Mouse (Mus musculus): ENCODE measurements at regions not wholly inside any gene's neighbourhood (a gene's known extent, or its start where the extent isn't known, plus 50 kb on each side); places are given as distances from the start of the nearest gene placed in this dataset.

GRCm38 (mm10) chr6:117687045-117687444, 153.9 kb upstream of the Zfp637 start:
- Histone ChIP-seq H3K36me3 (ENCODE audit: insufficient read depth, low read length) (no peaks in the 10 kb centered on the region), H3K9ac (replicated peaks; ENCODE audit: low read length, poor library complexity, severe bottlenecking) (no peak overlapping the region), H3K4me2 (ENCODE audit: low read depth, low read length, poor library complexity, severe bottlenecking) (no peak overlapping the region), H3K27ac (ENCODE audit: low read depth, low read length) (no peak overlapping the region), H3K9me3 (ENCODE audit: low read length) (no peaks in the 10 kb centered on the region), H3K27me3 (ENCODE audit: insufficient read depth, low read length) (no peaks in the 10 kb centered on the region), H3K4me1 (ENCODE audit: insufficient read depth, low read length) (no peaks in the 10 kb centered on the region), H3K4me3 (ENCODE audit: low read depth, low read length) (no peak overlapping the region)
- TF ChIP-seq CTCF (IDR thresholded peaks at IDR 0.05), result peak; percentile 48
- ATAC-seq (ENCODE audit: low FRiP score) (no peak), DNase-seq (ENCODE audit: low spot score) (no peak)
- 95% methylated on average over 2 of the region's 2 CpGs for WGBS

- no peak for ATAC-seq (ENCODE audit: low FRiP score)
- Histone ChIP-seq H3K36me3 (ENCODE audit: insufficient read depth, low read length) (no peaks in the 10 kb centered on the region), H3K4me1 (ENCODE audit: insufficient read depth, low read length) (no peaks in the 10 kb centered on the region), H3K4me3 (ENCODE audit: low read depth, low read length) (no peak overlapping the region), H3K4me2 (ENCODE audit: low read depth, low read length, poor library complexity, severe bottlenecking) (no peak overlapping the region), H3K9me3 (ENCODE audit: low read length) (no peaks in the 10 kb centered on the region), H3K27ac (ENCODE audit: low read depth, low read length) (no peak overlapping the region), H3K27me3 (ENCODE audit: insufficient read depth, low read length) (no peaks in the 10 kb centered on the region), H3K9ac (replicated peaks; ENCODE audit: low read length, poor library complexity, severe bottlenecking) (no peak overlapping the region)
- WGBS, result 83% methylated on average over 8 of the region's 8 CpGs
- TF ChIP-seq CTCF (IDR thresholded peaks at IDR 0.05), result no peak
- DNase-seq (ENCODE audit: low spot score), result peak; percentile 38
Observed at GRCm38 (mm10) chr6:117688664-117689178, 152.3 kb upstream of the Zfp637 start.

GRCm38 (mm10) chr6:117700286-117700685, 140.7 kb upstream of the Zfp637 start:
- Histone ChIP-seq H3K27me3 (ENCODE audit: insufficient read depth, low read length) (no peaks in the 10 kb centered on the region), H3K4me1 (ENCODE audit: insufficient read depth, low read length) (no peaks in the 10 kb centered on the region), H3K9ac (replicated peaks; ENCODE audit: low read length, poor library complexity, severe bottlenecking) (no peak overlapping the region), H3K9me3 (ENCODE audit: low read length) (no peaks in the 10 kb centered on the region), H3K36me3 (ENCODE audit: insufficient read depth, low read length) (no peaks in the 10 kb centered on the region), H3K4me3 (ENCODE audit: low read depth, low read length) (no peak overlapping the region), H3K4me2 (ENCODE audit: low read depth, low read length, poor library complexity, severe bottlenecking) (no peak overlapping the region), H3K27ac (ENCODE audit: low read depth, low read length) (no peak overlapping the region)
- ATAC-seq (ENCODE audit: low FRiP score), result no peak
- no peak for TF ChIP-seq CTCF (IDR thresholded peaks at IDR 0.05)
- DNase-seq (ENCODE audit: low spot score), result peak; percentile 52
- WGBS, result 68% methylated on average over 5 of the region's 5 CpGs

GRCm38 (mm10) chr6:117701547-117701946, 139.4 kb upstream of the Zfp637 start:
- Histone ChIP-seq H3K9ac (replicated peaks; ENCODE audit: low read length, poor library complexity, severe bottlenecking) (no peak overlapping the region), H3K4me3 (ENCODE audit: low read depth, low read length) (no peak overlapping the region), H3K27ac (ENCODE audit: low read depth, low read length) (no peak overlapping the region), H3K4me2 (ENCODE audit: low read depth, low read length, poor library complexity, severe bottlenecking) (no peak overlapping the region), H3K36me3 (ENCODE audit: insufficient read depth, low read length) (no peaks in the 10 kb centered on the region), H3K9me3 (ENCODE audit: low read length) (no peaks in the 10 kb centered on the region), H3K4me1 (ENCODE audit: insufficient read depth, low read length) (no peaks in the 10 kb centered on the region), H3K27me3 (ENCODE audit: insufficient read depth, low read length) (no peaks in the 10 kb centered on the region)
- DNase-seq (ENCODE audit: low spot score) (no peak), ATAC-seq (ENCODE audit: low FRiP score) (no peak)
- no peak for TF ChIP-seq CTCF (IDR thresholded peaks at IDR 0.05)
- WGBS, result 85% methylated on average over 5 of the region's 5 CpGs

GRCm38 (mm10) chr6:117706006-117706405, 135.0 kb upstream of the Zfp637 start:
- no peak for TF ChIP-seq CTCF (IDR thresholded peaks at IDR 0.05)
- Histone ChIP-seq H3K9me3 (ENCODE audit: low read length) (no peaks in the 10 kb centered on the region), H3K27me3 (ENCODE audit: insufficient read depth, low read length) (no peaks in the 10 kb centered on the region), H3K4me2 (ENCODE audit: low read depth, low read length, poor library complexity, severe bottlenecking) (no peak overlapping the region), H3K4me1 (ENCODE audit: insufficient read depth, low read length) (no peaks in the 10 kb centered on the region), H3K4me3 (ENCODE audit: low read depth, low read length) (no peak overlapping the region), H3K27ac (ENCODE audit: low read depth, low read length) (no peak overlapping the region), H3K36me3 (ENCODE audit: insufficient read depth, low read length) (no peaks in the 10 kb centered on the region), H3K9ac (replicated peaks; ENCODE audit: low read length, poor library complexity, severe bottlenecking) (no peak overlapping the region)
- ATAC-seq (ENCODE audit: low FRiP score) (no peak), DNase-seq (ENCODE audit: low spot score) (no peak)
- WGBS, result 81% methylated on average over 2 of the region's 2 CpGs

- WGBS, result 72% methylated on average over 3 of the region's 3 CpGs
- no peak for ATAC-seq (ENCODE audit: low FRiP score)
- no peak overlapping the region for H3K27ac ChIP-seq (ENCODE audit: low read depth, low read length)
Observed at GRCm38 (mm10) chr6:117709212-117709611, 131.8 kb upstream of the Zfp637 start.

More at GRCm38 (mm10) chr6:117709212-117709611, 131.8 kb upstream of the Zfp637 start:
- Histone ChIP-seq H3K9ac (replicated peaks; ENCODE audit: low read length, poor library complexity, severe bottlenecking) (no peak overlapping the region), H3K36me3 (ENCODE audit: insufficient read depth, low read length) (no peaks in the 10 kb centered on the region), H3K27me3 (ENCODE audit: insufficient read depth, low read length) (no peaks in the 10 kb centered on the region), H3K4me3 (ENCODE audit: low read depth, low read length) (no peak overlapping the region), H3K4me1 (ENCODE audit: insufficient read depth, low read length) (no peaks in the 10 kb centered on the region), H3K9me3 (ENCODE audit: low read length) (no peaks in the 10 kb centered on the region), H3K4me2 (ENCODE audit: low read depth, low read length, poor library complexity, severe bottlenecking) (no peak overlapping the region)
- DNase-seq (ENCODE audit: low spot score), result no peak
- TF ChIP-seq CTCF (IDR thresholded peaks at IDR 0.05), result no peak
